Mouse (Mus musculus): ENCODE results near the gene Txnrd2.

Txnrd2 gene

GRCm38 (mm10) chr16:18411802-18412476 is 14.2 kb upstream of the Txnrd2 start:
- in situ Hi-C loops (cut with MboI; ENCODE audit: unreplicated experiment in 2 of 2): no loop called here

- in situ Hi-C loops (cut with MboI; ENCODE audit: unreplicated experiment in 2 of 2): no loop called here
These were observed 13.0 kb upstream of the Txnrd2 start for GRCm38 (mm10) chr16:18413032-18413816.

- in situ Hi-C loops (cut with MboI; ENCODE audit: unreplicated experiment in 2 of 2): no loop called here
These were observed 10.0 kb upstream of the Txnrd2 start for GRCm38 (mm10) chr16:18416094-18416761.

- in situ Hi-C loops (cut with MboI; ENCODE audit: unreplicated experiment in 2 of 2): no loop called here
These were observed 9.3 kb upstream of the Txnrd2 start for GRCm38 (mm10) chr16:18416837-18417236.

GRCm38 (mm10) chr16:18417491-18417890 is 8.7 kb upstream of the Txnrd2 start:
- in situ Hi-C loops (cut with MboI; ENCODE audit: unreplicated experiment in 2 of 2): no loop called here

- in situ Hi-C loops (cut with MboI; ENCODE audit: unreplicated experiment in 2 of 2): no loop called here
These were observed 7.2 kb upstream of the Txnrd2 start for GRCm38 (mm10) chr16:18418756-18419602.

- in situ Hi-C loops (cut with MboI; ENCODE audit: unreplicated experiment in 2 of 2): no loop called here
These were observed 6.6 kb upstream of the Txnrd2 start for GRCm38 (mm10) chr16:18419603-18420026.

- in situ Hi-C loops (cut with MboI; ENCODE audit: unreplicated experiment in 2 of 2): no loop called here
These were observed 5.6 kb upstream of the Txnrd2 start for GRCm38 (mm10) chr16:18420571-18420970.

GRCm38 (mm10) chr16:18423203-18423914 is 2.8 kb upstream of the Txnrd2 start:
- in situ Hi-C loops (cut with MboI; ENCODE audit: unreplicated experiment in 2 of 2): no loop called here

GRCm38 (mm10) chr16:18423915-18424265 is 2.3 kb upstream of the Txnrd2 start:
- in situ Hi-C loops (cut with MboI; ENCODE audit: unreplicated experiment in 2 of 2): no loop called here

GRCm38 (mm10) chr16:18424364-18425045 is 1.7 kb upstream of the Txnrd2 start:
- in situ Hi-C loops (cut with MboI; ENCODE audit: unreplicated experiment in 2 of 2): loop anchor here in 1 of 2 experiments (25.0 kb wide), 1 partner anchor 863 kb away; no protein-coding TSS in a partner anchor

GRCm38 (mm10) chr16:18425475-18426214 is 539 bp upstream of the Txnrd2 start:
- in situ Hi-C loops (cut with MboI; ENCODE audit: unreplicated experiment in 2 of 2): loop anchor here in 1 of 2 experiments (25.0 kb wide), 1 partner anchor 862 kb away; no protein-coding TSS in a partner anchor

- in situ Hi-C loops (cut with MboI; ENCODE audit: unreplicated experiment in 2 of 2): loop anchor here in 1 of 2 experiments (25.0 kb wide), 1 partner anchor 860 kb away; no protein-coding TSS in a partner anchor
These were observed 657 bp downstream of the Txnrd2 start, which contains the start of gene Comt for GRCm38 (mm10) chr16:18426802-18427280. TSS of gene Comt (minus strand) at chr16:18426852.

GRCm38 (mm10) chr16:18428011-18428515 is 1.9 kb downstream of the Txnrd2 start:
- in situ Hi-C loops (cut with MboI; ENCODE audit: unreplicated experiment in 2 of 2): loop anchor here in 1 of 2 experiments (25.0 kb wide), 1 partner anchor 859 kb away; no protein-coding TSS in a partner anchor

- in situ Hi-C loops (cut with MboI; ENCODE audit: unreplicated experiment in 2 of 2): loop anchor here in 1 of 2 experiments (25.0 kb wide), 1 partner anchor 859 kb away; no protein-coding TSS in a partner anchor
These were observed 2.4 kb downstream of the Txnrd2 start for GRCm38 (mm10) chr16:18428516-18429042.

GRCm38 (mm10) chr16:18429641-18430040 is 3.5 kb downstream of the Txnrd2 start:
- in situ Hi-C loops (cut with MboI; ENCODE audit: unreplicated experiment in 2 of 2): loop anchor here in 1 of 2 experiments (25.0 kb wide), 1 partner anchor 858 kb away; no protein-coding TSS in a partner anchor

GRCm38 (mm10) chr16:18430641-18431212 is 4.5 kb downstream of the Txnrd2 start:
- in situ Hi-C loops (cut with MboI; ENCODE audit: unreplicated experiment in 2 of 2): loop anchor here in 1 of 2 experiments (25.0 kb wide), 1 partner anchor 857 kb away; no protein-coding TSS in a partner anchor

Measured in v-Abl transformed pro-B cells (cell line).